Mouse (Mus musculus) small intestine, adult 2 months (tissue): ENCODE results near the gene Tbc1d17.

ENCODE experiments used
- CTCF ChIP-seq: fragments of 200-500 bp; IDR thresholded peaks from 2 replicates; pipeline ENCODE4 v1.5.1; 2012; ENCODE audit warnings: low read depth, mild to moderate bottlenecking, control low read depth, inconsistent platforms, low read length, moderate library complexity, mixed read lengths; ENCODE audit not compliant: insufficient replicate concordance, insufficient read length; ENCODE audit errors: extremely low read depth
- POLR2A ChIP-seq: fragments of 200-500 bp; IDR thresholded peaks from 2 replicates; pipeline ENCODE4 v1.6.1; 2012; ENCODE audit warnings: low read depth, mild to moderate bottlenecking, control low read depth, inconsistent platforms, low read length, moderate library complexity

DNA sequence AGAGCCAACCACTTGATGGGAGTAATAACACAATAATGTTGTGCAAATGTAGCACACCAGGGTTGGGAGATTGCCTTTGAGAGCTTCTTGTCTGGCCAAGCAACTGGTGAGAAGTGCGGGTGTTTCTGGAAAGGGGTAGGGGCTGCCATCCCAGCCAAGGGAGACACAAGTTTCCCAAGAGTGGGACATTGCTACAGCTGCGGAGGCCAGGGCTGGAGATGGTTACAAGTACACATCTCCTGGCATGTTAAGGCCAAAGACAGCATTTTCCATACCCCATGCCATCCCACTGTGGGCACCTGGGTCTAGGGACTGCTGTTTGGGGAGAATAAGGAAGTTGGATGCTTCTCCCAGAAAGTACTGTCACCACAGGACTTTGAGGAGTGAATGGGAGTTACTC, 4.2 kb upstream of the Tbc1d17 start:
- TF ChIP-seq CTCF (no peak), POLR2A (no peak)
